Mouse (Mus musculus) stomach, embryonic 15.5 days (tissue): ENCODE measurements around the gene Pknox2. TPM values are rescaled to one million over a fixed set of nuclear protein-coding genes. Genes with fewer than 3 reads are reported as not detected.

Experiments used
- ATAC-seq: fragments of 200-750 bp; cut with Nextera tagmentation; 2 replicates; pipeline ENCODE4 v1.8.0; 2017; ENCODE audit warnings: low read depth, moderate number of reproducible peaks, moderate TSS enrichment; ENCODE audit not compliant: insufficient read depth, low FRiP score
- H3K27ac ChIP-seq: fragments of 300-500 bp; sonication (generic); 2 replicates; pipeline ENCODE4 v1.5.1; 2015; ENCODE audit warnings: mild to moderate bottlenecking, inconsistent platforms
- H3K27me3 ChIP-seq: fragments of 300-500 bp; sonication (generic); replicated peaks from 2 replicates; pipeline ENCODE4 v1.6.1; 2015; ENCODE audit warnings: inconsistent platforms
- H3K36me3 ChIP-seq: fragments of 300-500 bp; sonication (generic); 2 replicates; pipeline ENCODE4 v1.6.1; 2015; ENCODE audit warnings: inconsistent platforms
- H3K4me1 ChIP-seq: fragments of 300-500 bp; sonication (generic); 2 replicates; pipeline ENCODE4 v1.6.1; 2015; ENCODE audit warnings: inconsistent platforms
- H3K4me2 ChIP-seq: fragments of 300-500 bp; sonication (generic); 2 replicates; pipeline ENCODE4 v1.6.1; 2015; ENCODE audit warnings: mild to moderate bottlenecking, inconsistent platforms
- H3K4me3 ChIP-seq: fragments of 300-500 bp; sonication (generic); replicated peaks from 2 replicates; pipeline ENCODE4 v1.5.1; 2015; ENCODE audit warnings: inconsistent platforms
- H3K9ac ChIP-seq: fragments of 300-500 bp; sonication (generic); 2 replicates; pipeline ENCODE4 v1.6.1; 2015; ENCODE audit warnings: inconsistent platforms
- H3K9me3 ChIP-seq: fragments of 300-500 bp; sonication (generic); 2 replicates; pipeline ENCODE4 v1.6.1; 2016; ENCODE audit warnings: inconsistent platforms
- WGBS: fragments of 180-500 bp; shearing (Covaris S2); methylation state at CpG from one replicate; pipeline ENCODE4 v1.1.7; 2015; 5-methylcytosine and 5-hydroxymethylcytosine counted together
- polyA plus RNA-seq: library from polyadenylated mRNA; unstranded; fragments of >200 nt; fragmentation: Nextera tagmentation; extraction: Ambion mirVana; gene quantifications from 2 replicates; pipeline ENCODE4 v1.2.1, GENCODE M21; 2015

Gene Pknox2
- polyA plus RNA-seq, 1 experiment from 2014 or later: 8.3 TPM

- H3K4me3 ChIP-seq: no peak overlapping the region
- 56% methylated on average over 3 of the region's 3 CpGs for WGBS
- H3K9ac ChIP-seq: no peak overlapping the region
- H3K4me2 ChIP-seq: no peak overlapping the region
- H3K4me1 ChIP-seq: no peaks in the 10 kb centered on the region
- ATAC-seq: no peak
- H3K27me3 ChIP-seq: no peaks in the 10 kb centered on the region
- no peak overlapping the region for H3K27ac ChIP-seq
- H3K9me3 ChIP-seq: no peaks in the 10 kb centered on the region
- no peaks in the 10 kb centered on the region for H3K36me3 ChIP-seq
These were observed 263.6 kb downstream of the Pknox2 start for GRCm38 (mm10) chr9:36883569-36883968.

- no peaks in the 10 kb centered on the region for H3K27me3 ChIP-seq
- no peak overlapping the region for H3K27ac ChIP-seq
- H3K4me1 ChIP-seq: no peaks in the 10 kb centered on the region
- H3K4me2 ChIP-seq: no peak overlapping the region
- ATAC-seq: no peak
- 46% methylated on average over 8 of the region's 8 CpGs for WGBS
- no peak overlapping the region for H3K4me3 ChIP-seq
- no peaks in the 10 kb centered on the region for H3K9me3 ChIP-seq
- no peaks in the 10 kb centered on the region for H3K36me3 ChIP-seq
- no peak overlapping the region for H3K9ac ChIP-seq
These were observed 265.0 kb downstream of the Pknox2 start for GRCm38 (mm10) chr9:36882034-36882745.

DNA sequence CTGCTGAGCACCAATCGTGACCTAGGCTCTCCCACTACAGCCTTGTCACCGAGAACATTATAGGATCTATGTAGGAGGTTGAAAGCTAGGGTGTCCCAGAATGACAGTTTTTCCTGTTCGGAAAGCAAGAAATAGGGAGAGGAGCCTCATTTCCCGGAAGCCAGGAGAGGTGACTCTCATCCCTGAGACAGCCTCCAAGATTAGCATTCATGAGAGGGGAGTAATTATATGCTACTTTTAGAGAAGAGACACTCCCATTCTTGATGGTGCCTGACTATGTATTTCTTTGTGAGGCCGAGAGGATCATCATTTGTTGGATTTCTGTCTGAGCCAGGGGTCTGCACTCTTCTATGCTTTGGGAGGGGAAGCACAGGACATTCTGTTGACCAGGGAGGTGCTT, 265.6 kb downstream of the Pknox2 start:
- no peak for ATAC-seq
- Histone ChIP-seq H3K4me2 (no peak overlapping the region), H3K9ac (no peak overlapping the region), H3K9me3 (no peaks in the 10 kb centered on the region), H3K4me1 (no peaks in the 10 kb centered on the region), H3K4me3 (no peak overlapping the region), H3K36me3 (no peaks in the 10 kb centered on the region), H3K27me3 (no peaks in the 10 kb centered on the region), H3K27ac (no peak overlapping the region)
- WGBS: 74% methylated on average over 5 of the region's 5 CpGs

GRCm38 (mm10) chr9:36876787-36877186, 270.4 kb downstream of the Pknox2 start:
- Histone ChIP-seq H3K9ac (no peak overlapping the region), H3K4me2 (no peak overlapping the region), H3K36me3 (no peaks in the 10 kb centered on the region), H3K27me3 (no peaks in the 10 kb centered on the region), H3K4me3 (no peak overlapping the region), H3K9me3 (no peaks in the 10 kb centered on the region), H3K4me1 (no peaks in the 10 kb centered on the region), H3K27ac (no peak overlapping the region)
- no peak for ATAC-seq

GRCm38 (mm10) chr9:36876313-36876712, 270.9 kb downstream of the Pknox2 start:
- H3K9ac ChIP-seq: no peak overlapping the region
- no peaks in the 10 kb centered on the region for H3K4me1 ChIP-seq
- WGBS: 84% methylated on average over 5 of the region's 5 CpGs
- H3K27me3 ChIP-seq: no peaks in the 10 kb centered on the region
- no peaks in the 10 kb centered on the region for H3K9me3 ChIP-seq
- ATAC-seq: no peak
- no peak overlapping the region for H3K27ac ChIP-seq
- H3K4me2 ChIP-seq: no peak overlapping the region
- no peaks in the 10 kb centered on the region for H3K36me3 ChIP-seq
- H3K4me3 ChIP-seq: no peak overlapping the region

- ATAC-seq: no peak
These were observed 273.4 kb downstream of the Pknox2 start for GRCm38 (mm10) chr9:36873796-36874195.

DNA sequence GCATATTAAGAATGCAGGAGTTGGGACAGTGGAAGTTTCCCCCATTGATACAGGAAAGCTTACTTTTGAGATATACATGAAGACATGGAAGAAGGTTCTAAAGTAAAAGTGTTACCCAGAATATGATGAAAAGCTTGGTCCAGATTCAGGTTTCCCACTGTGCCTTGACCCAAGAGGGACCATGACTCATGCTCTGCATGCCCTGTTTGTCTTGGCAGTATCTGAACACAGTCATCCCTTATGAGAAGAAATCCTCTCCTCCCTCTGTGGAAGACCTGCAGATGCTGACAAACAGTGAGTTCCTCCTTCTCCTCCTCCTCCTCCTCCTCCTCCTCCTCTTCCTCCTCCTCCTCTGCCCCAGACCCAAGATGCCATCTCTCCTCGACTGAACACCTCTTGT, 276.9 kb downstream of the Pknox2 start:
- Histone ChIP-seq H3K9ac (no peak overlapping the region), H3K27ac (no peak overlapping the region), H3K9me3 (no peaks in the 10 kb centered on the region), H3K36me3 (no peaks in the 10 kb centered on the region), H3K4me1 (no peaks in the 10 kb centered on the region), H3K27me3 (no peaks in the 10 kb centered on the region), H3K4me3 (no peak overlapping the region), H3K4me2 (no peak overlapping the region)
- whole genome bisulfite sequencing: 44% methylated on average over 1 of the region's 1 CpGs
- no peak for ATAC-seq

More at GRCm38 (mm10) chr9:36873796-36874195, 273.4 kb downstream of the Pknox2 start:
- Histone ChIP-seq H3K9ac (no peak overlapping the region), H3K9me3 (no peaks in the 10 kb centered on the region), H3K4me1 (no peaks in the 10 kb centered on the region), H3K36me3 (no peaks in the 10 kb centered on the region), H3K27ac (no peak overlapping the region), H3K4me3 (no peak overlapping the region), H3K4me2 (no peak overlapping the region), H3K27me3 (no peaks in the 10 kb centered on the region)
- 73% methylated on average over 2 of the region's 2 CpGs for WGBS

- Histone ChIP-seq H3K9me3 (no peaks in the 10 kb centered on the region), H3K4me1 (no peaks in the 10 kb centered on the region), H3K4me3 (no peak overlapping the region), H3K9ac (no peak overlapping the region), H3K4me2 (no peak overlapping the region), H3K27me3 (no peaks in the 10 kb centered on the region), H3K36me3 (no peaks in the 10 kb centered on the region), H3K27ac (no peak overlapping the region)
- 83% methylated on average over 6 of the region's 6 CpGs for WGBS
- ATAC-seq: no peak
These were observed 278.5 kb downstream of the Pknox2 start for GRCm38 (mm10) chr9:36868662-36869061.

- Histone ChIP-seq H3K4me1 (no peaks in the 10 kb centered on the region), H3K36me3 (no peaks in the 10 kb centered on the region), H3K27me3 (no peaks in the 10 kb centered on the region), H3K9me3 (no peaks in the 10 kb centered on the region), H3K4me3 (no peak overlapping the region), H3K4me2 (no peak overlapping the region), H3K27ac (no peak overlapping the region), H3K9ac (no peak overlapping the region)
- ATAC-seq: no peak
- WGBS: 52% methylated on average over 4 of the region's 4 CpGs
These were observed 282.1 kb downstream of the Pknox2 start for GRCm38 (mm10) chr9:36864862-36865813.

DNA sequence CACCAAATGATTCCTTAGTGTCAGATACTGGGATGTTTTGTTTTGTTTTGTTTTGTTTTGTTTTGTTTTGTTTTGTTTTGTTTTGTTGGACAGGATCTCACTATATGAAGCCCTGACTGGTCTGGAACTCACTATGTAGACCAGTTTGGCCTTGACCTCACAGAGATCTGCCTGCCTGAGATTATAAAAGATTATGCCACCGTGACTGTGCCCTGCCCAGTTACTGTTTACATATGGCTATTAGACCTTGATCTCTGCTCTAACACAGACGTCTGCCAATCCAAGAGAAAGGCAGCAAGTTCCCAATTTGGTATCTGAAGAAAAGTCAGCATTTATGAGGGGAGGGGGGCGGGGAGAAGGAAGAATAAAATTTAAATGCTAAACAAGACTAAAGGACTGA, 283.5 kb downstream of the Pknox2 start:
- Histone ChIP-seq H3K9me3 (no peaks in the 10 kb centered on the region), H3K36me3 (no peaks in the 10 kb centered on the region), H3K9ac (no peak overlapping the region), H3K27me3 (no peaks in the 10 kb centered on the region), H3K27ac (no peak overlapping the region), H3K4me1 (no peaks in the 10 kb centered on the region), H3K4me2 (no peak overlapping the region), H3K4me3 (no peak overlapping the region)
- WGBS: 42% methylated on average over 3 of the region's 3 CpGs
- ATAC-seq: no peak

DNA sequence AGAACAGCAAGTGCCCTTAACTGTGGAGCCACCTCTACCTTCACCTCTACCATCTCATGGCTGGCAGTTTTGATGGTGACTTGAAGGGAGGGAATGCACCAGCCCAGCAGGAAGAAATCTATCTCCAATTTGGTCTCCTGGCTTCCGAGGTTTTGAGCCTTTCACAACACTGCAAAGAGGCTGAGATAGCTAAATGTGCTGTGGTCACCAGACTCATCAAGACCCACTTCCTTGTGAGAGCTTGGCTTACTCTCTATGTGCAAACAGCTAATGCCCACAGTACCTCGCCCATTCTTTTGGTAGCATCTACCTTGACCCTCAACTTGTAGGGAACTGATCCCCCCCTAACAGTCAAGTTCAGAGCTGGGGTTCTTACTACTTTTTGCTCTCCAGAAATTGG, 284.6 kb downstream of the Pknox2 start:
- H3K4me3 ChIP-seq: no peak overlapping the region
- no peak overlapping the region for H3K4me2 ChIP-seq
- H3K4me1 ChIP-seq: no peaks in the 10 kb centered on the region
- no peaks in the 10 kb centered on the region for H3K27me3 ChIP-seq
- H3K27ac ChIP-seq: no peak overlapping the region
- no peak overlapping the region for H3K9ac ChIP-seq
- WGBS: 83% methylated on average over 2 of the region's 2 CpGs
- no peak for ATAC-seq
- no peaks in the 10 kb centered on the region for H3K36me3 ChIP-seq
- no peaks in the 10 kb centered on the region for H3K9me3 ChIP-seq

DNA sequence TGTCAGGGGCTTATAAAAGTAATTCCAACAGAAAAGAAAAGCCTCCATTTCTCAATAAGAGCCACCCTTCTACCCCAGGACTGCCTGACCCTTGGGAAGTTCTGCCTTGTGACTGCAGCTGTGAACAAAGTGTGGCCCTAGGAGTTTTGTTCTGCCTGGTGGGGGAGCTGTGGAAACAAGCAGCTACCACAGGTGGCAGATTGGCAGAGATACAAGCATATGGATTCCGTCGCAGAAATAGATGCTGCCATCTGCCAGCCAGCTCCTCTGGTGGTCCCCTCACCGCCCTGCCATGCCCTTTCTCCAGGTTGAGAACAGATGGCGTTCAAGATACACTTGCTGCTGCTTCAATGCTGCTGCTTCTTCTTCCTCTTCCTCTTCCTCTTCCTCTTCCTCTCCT, 288.5 kb downstream of the Pknox2 start:
- no peak overlapping the region for H3K4me3 ChIP-seq
- no peak overlapping the region for H3K27ac ChIP-seq
- H3K9me3 ChIP-seq: no peaks in the 10 kb centered on the region
- no peaks in the 10 kb centered on the region for H3K4me1 ChIP-seq
- WGBS: 43% methylated on average over 4 of the region's 4 CpGs
- H3K4me2 ChIP-seq: no peak overlapping the region
- H3K9ac ChIP-seq: no peak overlapping the region
- no peak for ATAC-seq
- H3K27me3 ChIP-seq: no peaks in the 10 kb centered on the region
- H3K36me3 ChIP-seq: no peaks in the 10 kb centered on the region
